Mouse (Mus musculus): ENCODE results near the gene Itpkb.

The Itpkb gene

GRCm38 (mm10) chr1:180393873-180394272 is 63.6 kb downstream of the Itpkb start:
- DNase-seq (ENCODE audit: low spot score in 2 of 2), result no peak

- no peak for DNase-seq (ENCODE audit: low spot score in 2 of 2)
Observed at GRCm38 (mm10) chr1:180397734-180398133, 67.4 kb downstream of the Itpkb start.

GRCm38 (mm10) chr1:180398446-180398845 is 68.2 kb downstream of the Itpkb start:
- DNase-seq (ENCODE audit: low spot score in 2 of 2), result no peak

GRCm38 (mm10) chr1:180400691-180401455 is 70.6 kb downstream of the Itpkb start:
- no peak for DNase-seq (ENCODE audit: low spot score in 2 of 2)

GRCm38 (mm10) chr1:180401725-180402124 is 71.4 kb downstream of the Itpkb start:
- DNase-seq (ENCODE audit: low spot score in 2 of 2), result peak in 1 of 2 experiments; percentile 64

GRCm38 (mm10) chr1:180402481-180403081 is 72.3 kb downstream of the Itpkb start:
- DNase-seq (ENCODE audit: low spot score in 2 of 2), result no peak

- DNase-seq (ENCODE audit: low spot score in 2 of 2), result peak in 1 of 2 experiments; percentile 47
Observed at GRCm38 (mm10) chr1:180403357-180403693, 73.0 kb downstream of the Itpkb start.

- peak in 1 of 2 experiments; percentile 38 for DNase-seq (ENCODE audit: low spot score in 2 of 2)
Observed at GRCm38 (mm10) chr1:180403694-180404606, 73.7 kb downstream of the Itpkb start.

- DNase-seq (ENCODE audit: low spot score in 2 of 2), result no peak
Observed at GRCm38 (mm10) chr1:180404706-180405105, 74.4 kb downstream of the Itpkb start.

GRCm38 (mm10) chr1:180405576-180406335 is 75.5 kb downstream of the Itpkb start:
- no peak for DNase-seq (ENCODE audit: low spot score in 2 of 2)

GRCm38 (mm10) chr1:180406336-180407035 is 76.2 kb downstream of the Itpkb start:
- no peak for DNase-seq (ENCODE audit: low spot score in 2 of 2)

- peak; percentile 50 to 81 for DNase-seq (ENCODE audit: low spot score in 2 of 2)
Observed at GRCm38 (mm10) chr1:180407171-180407671, 76.9 kb downstream of the Itpkb start.

GRCm38 (mm10) chr1:180407727-180408719 is 77.7 kb downstream of the Itpkb start:
- DNase-seq (ENCODE audit: low spot score in 2 of 2), result no peak

- no peak for DNase-seq (ENCODE audit: low spot score in 2 of 2)
Observed at GRCm38 (mm10) chr1:180408832-180409231, 78.5 kb downstream of the Itpkb start.

- no peak for DNase-seq (ENCODE audit: low spot score in 2 of 2)
Observed at GRCm38 (mm10) chr1:180409771-180410170, 79.5 kb downstream of the Itpkb start.

- DNase-seq (ENCODE audit: low spot score in 2 of 2), result no peak
Observed at GRCm38 (mm10) chr1:180410306-180410705, 80.0 kb downstream of the Itpkb start.

GRCm38 (mm10) chr1:180415064-180415463 is 84.8 kb downstream of the Itpkb start:
- DNase-seq (ENCODE audit: low spot score in 2 of 2), result no peak

GRCm38 (mm10) chr1:180415836-180416235 is 85.6 kb downstream of the Itpkb start:
- DNase-seq (ENCODE audit: low spot score in 2 of 2), result no peak

- DNase-seq (ENCODE audit: low spot score in 2 of 2), result no peak
Observed at GRCm38 (mm10) chr1:180417118-180417517, 86.8 kb downstream of the Itpkb start.
